Mouse (Mus musculus) cerebellum, adult 2 months (tissue): ENCODE data around the gene Hist1h2bc. TPM values are rescaled to one million over a fixed set of nuclear protein-coding genes. Genes with fewer than 3 reads are reported as not detected.

Experiments
- DNase-seq, 2 experiments: peaks; one replicate each; pipeline ENCODE4 v3.0.0; 2021
- H3K27ac ChIP-seq: fragments of 200-500 bp; 2 replicates; pipeline ENCODE4 v1.5.1; 2012; ENCODE audit warnings: low read length, control low read depth, inconsistent platforms; ENCODE audit not compliant: insufficient read depth
- H3K27me3 ChIP-seq: fragments of 200-500 bp; 2 replicates; pipeline ENCODE4 v1.6.1; 2012; ENCODE audit warnings: inconsistent platforms, mild to moderate bottlenecking, low read length, moderate library complexity; ENCODE audit not compliant: control insufficient read depth, insufficient read depth
- H3K4me1 ChIP-seq: fragments of 200-500 bp; 2 replicates; pipeline ENCODE4 v1.6.1; 2011; ENCODE audit warnings: low read length; ENCODE audit not compliant: control insufficient read depth, insufficient read depth
- H3K4me3 ChIP-seq: fragments of 200-500 bp; replicated peaks from 2 replicates; pipeline ENCODE3; 2011; ENCODE audit warnings: mild to moderate bottlenecking, low read depth, low read length, control low read depth; ENCODE audit not compliant: insufficient read depth
- CTCF ChIP-seq: fragments of 200-500 bp; IDR thresholded peaks from 2 replicates; pipeline ENCODE4 v1.5.1; 2011; ENCODE audit warnings: low read depth, mild to moderate bottlenecking, control low read depth, low read length, moderate library complexity, borderline replicate concordance; ENCODE audit not compliant: insufficient read depth
- POLR2A ChIP-seq: fragments of 200-500 bp; IDR thresholded peaks from 2 replicates; pipeline ENCODE4 v1.6.1; 2011; ENCODE audit warnings: low read length, control low read depth, borderline replicate concordance; ENCODE audit not compliant: insufficient read depth
- WGBS: fragments of 180-500 bp; shearing (Covaris S2); methylation state at CpG from one replicate; pipeline ENCODE4 v1.1.7; 2018; 5-methylcytosine and 5-hydroxymethylcytosine counted together
- polyA plus RNA-seq: library from polyadenylated mRNA; depleted of rRNA; stranded (reverse); fragments of >200 nt; gene quantifications from 2 replicates; pipeline ENCODE4 v1.2.3, GENCODE M21; 2012

The Hist1h2bc gene
- polyA plus RNA-seq, 1 experiment: 109 TPM

GRCm38 (mm10) chr13:23685121-23685861, 1.3 kb downstream of the Hist1h2bc start:
- DNase-seq: no peak
- WGBS: 9% methylated on average over 15 of the region's 15 CpGs
- H3K27ac ChIP-seq: no peak overlapping the region
- H3K4me3 ChIP-seq: no peak overlapping the region
- no peak for TF ChIP-seq CTCF
- TF ChIP-seq POLR2A: no peak
- peaks cover 5% of the 10 kb centered on the region; the same call in 1 of the 2 replicates for H3K4me1 ChIP-seq
- no peaks in the 10 kb centered on the region for H3K27me3 ChIP-seq

- no peak for TF ChIP-seq POLR2A
- no peak for TF ChIP-seq CTCF
- WGBS: 17% methylated on average over 4 of the region's 4 CpGs
- no peaks in the 10 kb centered on the region for H3K27me3 ChIP-seq
- no peak overlapping the region for H3K27ac ChIP-seq
- H3K4me3 ChIP-seq: no peak overlapping the region
- no peak for DNase-seq
- peaks cover 5% of the 10 kb centered on the region; the same call in 1 of the 2 replicates for H3K4me1 ChIP-seq
Observed at GRCm38 (mm10) chr13:23685966-23686365, 2.0 kb downstream of the Hist1h2bc start.

DNA sequence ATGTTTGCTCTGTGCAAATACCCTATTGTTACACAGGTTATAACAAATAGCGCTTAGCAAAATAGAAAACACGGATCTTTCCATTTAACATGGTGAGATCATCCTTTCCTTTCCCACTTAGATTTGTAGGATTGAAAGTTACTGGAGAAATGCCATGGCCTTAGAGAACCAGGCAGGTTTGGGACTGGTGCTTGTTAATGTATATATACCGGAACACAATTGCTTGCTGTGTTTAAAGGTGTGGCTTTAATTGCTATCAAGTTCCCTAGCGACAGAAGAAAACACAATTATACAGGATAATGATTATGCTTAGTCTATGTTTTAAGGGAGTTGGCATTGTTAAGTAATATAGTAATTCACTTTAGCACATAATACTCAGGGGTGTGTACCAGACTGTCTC, 3.2 kb downstream of the Hist1h2bc start:
- H3K27ac ChIP-seq: no peak overlapping the region
- no peak overlapping the region for H3K4me3 ChIP-seq
- 87% methylated on average over 4 of the region's 4 CpGs for whole genome bisulfite sequencing
- H3K4me1 ChIP-seq: peaks cover 5% of the 10 kb centered on the region; the same call in 1 of the 2 replicates
- no peak for DNase-seq
- no peaks in the 10 kb centered on the region for H3K27me3 ChIP-seq
- TF ChIP-seq CTCF (no peak), POLR2A (no peak)

DNA sequence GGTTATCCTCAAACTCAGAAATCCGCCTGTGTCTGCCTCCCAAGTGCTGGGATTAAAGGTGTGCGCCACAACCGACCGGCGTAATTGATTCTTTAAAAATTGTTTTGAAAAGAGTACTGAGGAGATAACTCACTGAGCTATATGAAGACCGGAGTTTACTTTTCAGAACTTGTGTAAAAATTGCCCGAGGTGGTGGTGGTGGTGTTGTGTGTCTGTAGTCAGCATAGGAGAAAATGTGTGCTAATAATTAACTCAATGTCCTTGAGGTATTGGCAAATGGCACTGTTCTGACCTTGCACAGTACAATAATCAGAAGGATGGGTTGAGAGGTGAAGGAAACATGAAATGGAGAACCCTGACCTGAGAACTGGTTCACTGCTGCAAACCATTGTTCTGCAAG, 3.9 kb downstream of the Hist1h2bc start:
- Histone ChIP-seq H3K4me3 (no peak overlapping the region), H3K27me3 (no peaks in the 10 kb centered on the region), H3K4me1 (peaks cover 5% of the 10 kb centered on the region; the same call in 1 of the 2 replicates), H3K27ac (no peak overlapping the region)
- TF ChIP-seq POLR2A (no peak), CTCF (no peak)
- DNase-seq: no peak
- WGBS: 95% methylated on average over 7 of the region's 7 CpGs

GRCm38 (mm10) chr13:23688956-23689355, 5.0 kb downstream of the Hist1h2bc start:
- H3K27ac ChIP-seq: no peak overlapping the region
- H3K4me1 ChIP-seq: peaks cover 2% of the 10 kb centered on the region; the same call in 1 of the 2 replicates
- no peak for TF ChIP-seq POLR2A
- TF ChIP-seq CTCF: no peak
- H3K4me3 ChIP-seq: no peak overlapping the region
- 94% methylated on average over 2 of the region's 2 CpGs for WGBS
- no peaks in the 10 kb centered on the region for H3K27me3 ChIP-seq
- DNase-seq: no peak

- H3K4me1 ChIP-seq: peaks cover 2% of the 10 kb centered on the region; the same call in 1 of the 2 replicates
- no peak for DNase-seq
- WGBS: 75% methylated on average over 2 of the region's 2 CpGs
- H3K27ac ChIP-seq: no peak overlapping the region
- TF ChIP-seq CTCF: no peak
- TF ChIP-seq POLR2A: no peak
- H3K4me3 ChIP-seq: no peak overlapping the region
- no peaks in the 10 kb centered on the region for H3K27me3 ChIP-seq
Observed at GRCm38 (mm10) chr13:23689459-23689858, 5.5 kb downstream of the Hist1h2bc start.

GRCm38 (mm10) chr13:23693856-23694440, 9.9 kb downstream of the Hist1h2bc start:
- no peak for DNase-seq
- WGBS: 85% methylated on average over 6 of the region's 6 CpGs
- Histone ChIP-seq H3K27ac (no peak overlapping the region), H3K4me3 (no peak overlapping the region), H3K27me3 (no peaks in the 10 kb centered on the region), H3K4me1 (no peaks in the 10 kb centered on the region)
- TF ChIP-seq POLR2A (no peak), CTCF (no peak)

DNA sequence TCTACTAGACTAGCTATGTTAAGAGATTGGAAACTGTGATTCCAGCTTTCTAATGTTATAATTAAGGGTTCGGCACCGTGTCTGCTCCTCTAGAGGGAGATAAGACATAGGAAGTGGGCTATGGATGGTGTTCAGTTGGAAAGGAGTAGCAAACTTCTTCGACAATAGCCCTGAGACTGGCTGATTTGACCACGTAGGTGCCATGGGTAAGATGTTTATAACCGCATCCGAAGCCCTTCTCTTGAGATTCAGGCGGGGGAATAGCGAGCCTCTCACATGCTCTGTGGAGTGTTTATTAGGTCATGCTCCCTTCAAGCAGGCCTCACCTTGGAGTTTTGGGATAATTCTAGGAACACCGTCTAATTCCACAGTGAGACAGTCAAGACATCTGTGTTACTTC, 11.0 kb downstream of the Hist1h2bc start:
- no peak overlapping the region for H3K27ac ChIP-seq
- TF ChIP-seq POLR2A (no peak), CTCF (no peak)
- H3K4me1 ChIP-seq: no peaks in the 10 kb centered on the region
- H3K4me3 ChIP-seq: no peak overlapping the region
- no peaks in the 10 kb centered on the region for H3K27me3 ChIP-seq
- 96% methylated on average over 9 of the region's 9 CpGs for WGBS
- no peak for DNase-seq
